Mouse (Mus musculus): ENCODE data around the gene Fktn. TPM values are rescaled to one million over a fixed set of nuclear protein-coding genes. Genes with fewer than 3 reads are reported as not detected.
"Not testable (repeated sequence)": the region's sequence is repeated elsewhere in the genome, so short reads cannot be mapped to it uniquely, and the experiment has no call there.

Fktn gene
- polyA plus RNA-seq, 1 experiment from 2014 or later = 20.8 TPM

DNA sequence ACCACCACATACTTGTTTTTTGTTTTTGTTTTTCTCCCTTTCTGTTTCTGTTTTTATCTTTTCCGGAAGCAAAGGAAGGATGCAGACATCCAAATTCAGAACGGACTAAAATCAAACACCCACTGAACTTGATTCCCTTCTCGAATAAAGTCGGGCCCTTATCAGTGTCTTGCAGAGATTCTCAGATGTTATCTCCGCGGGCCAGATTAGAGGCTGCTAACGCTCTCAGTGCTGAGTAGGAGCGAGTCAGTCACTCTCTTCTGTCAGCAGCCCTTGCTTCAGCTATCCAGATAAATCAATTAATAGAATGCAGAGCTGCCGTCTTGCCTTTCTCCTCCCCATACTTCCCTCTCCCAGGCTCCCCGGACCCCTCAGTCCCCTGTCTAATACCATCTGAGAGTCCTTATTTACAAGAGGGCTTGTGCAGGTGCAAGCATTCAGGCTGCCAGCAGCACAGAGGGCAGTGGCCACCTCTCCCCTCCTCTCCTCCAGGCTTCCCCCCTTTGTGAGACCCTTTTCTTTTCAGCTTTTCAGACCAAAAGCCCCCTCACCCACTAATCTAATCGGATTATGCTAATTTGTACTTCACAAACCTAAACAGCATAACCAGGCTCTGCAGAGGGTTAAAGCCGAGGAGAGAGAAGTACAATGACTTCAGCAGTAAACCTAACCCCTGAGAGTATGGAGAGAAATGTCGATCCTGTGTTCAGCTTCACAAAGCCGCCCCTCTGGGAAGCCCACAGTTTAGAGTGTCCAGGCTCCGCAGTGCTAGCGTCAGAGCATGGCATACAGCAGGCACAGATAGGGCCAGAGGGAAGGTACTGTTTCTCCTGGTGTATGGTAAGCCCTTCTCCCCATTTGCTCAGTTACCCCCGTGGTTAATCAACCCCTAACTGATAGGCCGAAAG lies 83.3 kb downstream of the Fktn start:
- Histone ChIP-seq H3K4me3 (peak overlapping the region; percentile 20; the same call in 1 of the 2 replicates), H3K4me1 (replicated peaks) (peaks cover 33% of the 10 kb centered on the region), H3K4me2 (peak overlapping the region; percentile 60), H3K27me3 (replicated peaks) (no peaks in the 10 kb centered on the region), H3K9ac (no peak overlapping the region), H3K36me3 (no peaks in the 10 kb centered on the region), H3K9me3 (replicated peaks) (no peaks in the 10 kb centered on the region), H3K27ac (ENCODE audit: poor library complexity, severe bottlenecking) (no peak overlapping the region)
- ATAC-seq (ENCODE audit: insufficient number of reproducible peaks, low FRiP score) = no peak
- 12% methylated on average over 18 of the region's 18 CpGs for WGBS

DNA sequence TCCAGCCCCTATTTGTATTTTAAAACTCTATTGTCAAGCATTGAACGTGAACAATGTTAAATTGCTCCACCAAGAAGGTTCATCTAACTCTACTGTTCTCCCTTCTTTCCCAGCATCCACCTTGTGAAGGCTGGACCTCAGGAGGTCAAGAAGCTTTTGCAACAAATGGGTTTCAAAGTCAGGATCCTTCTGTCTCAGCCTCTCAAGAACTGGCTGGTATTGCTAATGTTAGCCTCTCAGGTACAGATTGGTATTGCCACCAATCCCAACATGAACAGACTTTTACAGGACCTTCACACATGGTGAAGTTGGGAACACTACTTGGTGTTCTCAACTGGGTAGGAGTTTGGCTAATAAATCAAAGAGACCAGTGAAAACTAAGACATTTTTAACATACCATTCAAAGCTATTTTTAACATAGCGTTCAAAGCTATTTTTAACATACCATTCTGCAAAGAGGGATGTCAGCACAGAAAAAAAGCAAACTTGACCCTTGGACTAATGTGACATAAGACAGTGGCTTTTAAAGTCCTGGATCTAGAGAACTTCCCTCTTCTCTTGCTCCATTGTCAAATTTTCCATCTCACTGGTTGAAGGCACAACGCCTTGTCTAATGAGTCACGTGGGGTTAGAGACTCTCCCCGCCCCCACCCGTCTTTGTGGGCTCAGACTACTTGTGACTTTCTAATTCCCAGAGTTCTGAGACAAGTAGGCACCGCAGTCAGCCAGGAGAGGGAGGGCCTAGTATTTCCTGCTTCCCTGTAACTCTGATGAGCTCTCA lies 85.3 kb downstream of the Fktn start:
- Histone ChIP-seq H3K9me3 (replicated peaks) (0 out of 2 replicates have a peak, but pooled peaks cover 3% of the 10 kb centered on the region), H3K4me1 (replicated peaks) (peaks cover 30% of the 10 kb centered on the region), H3K4me2 (0 out of 2 replicates have a peak overlapping the region, but pooled peaks have one; percentile 6), H3K4me3 (no peak overlapping the region), H3K9ac (no peak overlapping the region), H3K27me3 (replicated peaks) (no peaks in the 10 kb centered on the region), H3K36me3 (no peaks in the 10 kb centered on the region), H3K27ac (ENCODE audit: poor library complexity, severe bottlenecking) (peak overlapping the region; percentile 77)
- no peak for ATAC-seq (ENCODE audit: insufficient number of reproducible peaks, low FRiP score)
- WGBS = 23% methylated on average over 7 of the region's 7 CpGs

DNA sequence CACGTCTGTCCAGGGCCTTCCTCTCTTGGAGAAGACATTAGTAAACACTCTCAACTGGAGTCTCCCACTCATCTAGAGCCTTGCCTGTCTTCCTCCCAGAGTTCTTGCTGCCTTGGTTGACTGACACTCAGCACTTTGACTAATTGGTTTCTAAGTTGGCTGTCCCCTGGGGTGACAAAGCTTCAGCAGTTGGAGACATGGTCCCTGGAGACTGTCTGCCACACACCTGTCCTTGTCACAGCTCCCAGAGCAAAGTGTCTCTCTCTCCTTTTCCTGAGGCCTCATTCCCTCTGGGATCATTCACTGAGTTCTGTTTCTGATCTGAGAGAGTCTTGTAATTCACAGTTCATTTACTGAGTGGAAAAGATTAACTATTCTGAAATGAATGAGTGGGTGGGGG lies 86.0 kb downstream of the Fktn start:
- WGBS = 11% methylated on average over 1 of the region's 1 CpGs
- ATAC-seq (ENCODE audit: insufficient number of reproducible peaks, low FRiP score) = no peak
- peak overlapping the region; percentile 77 for H3K27ac ChIP-seq (ENCODE audit: poor library complexity, severe bottlenecking)

DNA sequence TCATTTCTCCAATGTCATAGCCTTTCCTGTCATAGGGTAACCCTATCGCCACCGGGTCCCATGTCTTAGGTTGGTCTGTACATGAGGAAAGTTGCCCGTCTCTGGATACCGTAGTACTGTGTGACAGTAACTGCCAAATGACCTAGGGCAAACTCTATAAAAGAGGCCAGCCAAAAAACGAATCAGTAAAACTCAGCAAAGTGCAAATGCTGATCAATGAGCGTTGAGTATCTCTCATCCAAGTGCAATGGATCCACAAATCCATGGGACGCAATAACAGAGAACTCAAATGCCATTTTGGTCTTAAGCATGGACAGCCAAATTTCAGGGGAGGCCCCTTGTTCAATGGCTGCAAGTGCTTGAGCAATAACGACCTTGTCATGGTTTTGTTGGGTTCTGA lies 89.9 kb downstream of the Fktn start:
- not testable (repeated sequence) for H3K36me3 ChIP-seq; H3K4me3 ChIP-seq; H3K27ac ChIP-seq (ENCODE audit: poor library complexity, severe bottlenecking); H3K9ac ChIP-seq; ATAC-seq (ENCODE audit: insufficient number of reproducible peaks, low FRiP score); H3K27me3 ChIP-seq (replicated peaks); H3K4me2 ChIP-seq
- Histone ChIP-seq H3K9me3 (replicated peaks) (peaks cover 13% of the 10 kb centered on the region), H3K4me1 (replicated peaks) (peaks cover 16% of the 10 kb centered on the region)
- 90% methylated on average over 8 of the region's 8 CpGs for WGBS

More for the DNA sequence above, 86.0 kb downstream of the Fktn start:
- H3K4me2 ChIP-seq = 0 out of 2 replicates have a peak overlapping the region, but pooled peaks have one; percentile 6
- H3K27me3 ChIP-seq (replicated peaks) = no peaks in the 10 kb centered on the region
- H3K9me3 ChIP-seq (replicated peaks) = 0 out of 2 replicates have a peak, but pooled peaks cover 3% of the 10 kb centered on the region
- H3K4me3 ChIP-seq = no peak overlapping the region
- H3K36me3 ChIP-seq = no peaks in the 10 kb centered on the region
- no peak overlapping the region for H3K9ac ChIP-seq
- peaks cover 30% of the 10 kb centered on the region for H3K4me1 ChIP-seq (replicated peaks)

DNA sequence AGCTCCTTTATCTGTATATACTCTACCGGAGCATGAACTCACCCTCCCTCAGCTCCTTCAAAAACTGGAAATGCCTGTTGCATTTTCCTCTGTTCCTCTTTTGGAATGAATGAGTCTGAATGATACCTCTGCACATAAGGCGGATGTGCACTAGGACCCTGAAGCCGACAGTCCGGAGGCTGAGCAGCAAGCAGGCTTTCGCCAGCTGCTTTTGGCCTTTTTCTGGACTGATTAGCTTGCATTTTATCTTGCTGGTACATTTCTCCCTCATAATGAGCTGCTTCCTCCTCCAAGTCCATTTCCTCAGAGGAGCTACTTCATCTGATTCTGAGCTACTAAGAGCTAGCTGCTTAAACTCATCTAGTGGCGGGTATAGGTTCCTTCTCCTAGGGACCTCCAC lies 92.6 kb downstream of the Fktn start:
- H3K27me3 ChIP-seq (replicated peaks); H3K4me1 ChIP-seq (replicated peaks); ATAC-seq (ENCODE audit: insufficient number of reproducible peaks, low FRiP score); H3K4me2 ChIP-seq; H3K9ac ChIP-seq; H3K4me3 ChIP-seq; H3K36me3 ChIP-seq; H3K27ac ChIP-seq (ENCODE audit: poor library complexity, severe bottlenecking): not testable (repeated sequence)
- 63% methylated on average over 6 of the region's 6 CpGs for WGBS
- peaks cover 13% of the 10 kb centered on the region for H3K9me3 ChIP-seq (replicated peaks)

DNA sequence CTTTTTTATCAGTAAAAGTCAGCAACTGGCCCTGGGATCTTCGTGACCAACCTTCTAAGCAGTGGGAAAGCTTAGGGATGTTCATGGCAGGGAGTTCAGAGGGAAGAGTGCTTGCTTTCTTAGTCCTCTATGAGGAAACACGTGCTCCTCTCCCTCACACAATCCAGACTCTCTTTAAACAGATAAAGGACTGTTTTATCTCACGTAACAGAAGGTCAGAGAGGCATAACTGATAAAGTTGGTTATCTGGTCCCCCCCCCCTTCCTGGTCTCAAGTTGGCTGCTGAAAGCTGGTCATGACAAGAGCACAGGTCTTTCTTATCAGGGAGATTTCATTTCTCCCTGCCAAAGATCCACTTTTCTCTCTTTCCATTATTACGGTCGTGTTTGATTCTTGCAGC lies 104.5 kb downstream of the Fktn start:
- no peak overlapping the region for H3K9ac ChIP-seq
- no peaks in the 10 kb centered on the region for H3K9me3 ChIP-seq (replicated peaks)
- no peaks in the 10 kb centered on the region for H3K36me3 ChIP-seq
- no peaks in the 10 kb centered on the region; the same call in 1 of the 2 replicates for H3K27me3 ChIP-seq (replicated peaks)
- WGBS = 12% methylated on average over 5 of the region's 5 CpGs
- ATAC-seq (ENCODE audit: insufficient number of reproducible peaks, low FRiP score) = no peak
- H3K4me2 ChIP-seq = no peak overlapping the region
- H3K4me1 ChIP-seq (replicated peaks) = peaks cover 5% of the 10 kb centered on the region
- no peak overlapping the region for H3K27ac ChIP-seq (ENCODE audit: poor library complexity, severe bottlenecking)
- no peak overlapping the region for H3K4me3 ChIP-seq

DNA sequence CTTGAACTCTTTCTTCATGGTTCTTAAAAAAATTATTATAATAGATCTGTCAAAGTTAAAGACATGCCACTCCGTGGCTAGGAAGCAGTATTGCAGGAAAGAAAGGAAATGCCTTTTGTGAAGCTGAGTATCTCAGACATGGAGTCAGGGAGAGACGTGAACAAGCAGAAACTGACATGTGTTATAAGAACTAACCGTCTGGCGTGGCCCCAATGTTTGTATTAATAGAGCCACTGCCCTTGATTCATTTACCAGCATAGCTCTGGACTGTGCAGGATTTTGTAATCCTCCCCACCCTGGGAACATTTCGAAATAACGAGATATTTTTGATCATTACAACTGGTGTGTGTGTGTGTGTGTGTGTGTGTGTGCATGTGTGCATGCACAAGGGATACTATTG lies 109.9 kb downstream of the Fktn start:
- Histone ChIP-seq H3K9me3 (replicated peaks) (no peaks in the 10 kb centered on the region), H3K9ac (no peak overlapping the region), H3K4me1 (replicated peaks) (no peaks in the 10 kb centered on the region), H3K27ac (ENCODE audit: poor library complexity, severe bottlenecking) (no peak overlapping the region), H3K4me3 (no peak overlapping the region), H3K27me3 (replicated peaks) (no peaks in the 10 kb centered on the region), H3K4me2 (no peak overlapping the region), H3K36me3 (no peaks in the 10 kb centered on the region)
- WGBS = 56% methylated on average over 6 of the region's 6 CpGs
- no peak for ATAC-seq (ENCODE audit: insufficient number of reproducible peaks, low FRiP score)

DNA sequence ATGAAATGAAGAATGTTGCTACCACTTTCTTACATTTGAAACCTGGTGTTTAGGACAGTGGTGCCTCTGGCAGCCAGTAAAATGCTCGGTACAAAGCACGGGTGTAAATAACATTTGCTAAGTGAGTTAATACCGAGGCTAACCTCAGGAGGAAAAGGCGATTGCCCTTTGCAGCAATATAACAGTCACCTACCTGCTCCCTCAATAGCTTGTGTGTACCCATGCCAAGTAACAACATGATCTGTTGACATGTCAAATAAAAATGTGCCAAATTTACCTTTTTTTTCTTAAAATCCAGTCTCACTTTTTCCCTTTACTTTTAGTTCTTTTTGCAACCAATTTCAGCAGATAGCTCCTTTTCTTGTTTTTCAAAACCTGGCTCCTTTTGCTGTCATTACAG lies 111.0 kb downstream of the Fktn start:
- no peak for ATAC-seq (ENCODE audit: insufficient number of reproducible peaks, low FRiP score)
- H3K9ac ChIP-seq = no peak overlapping the region
- H3K4me1 ChIP-seq (replicated peaks) = no peaks in the 10 kb centered on the region
- H3K4me2 ChIP-seq = no peak overlapping the region
- WGBS = 62% methylated on average over 4 of the region's 4 CpGs
- H3K36me3 ChIP-seq = no peaks in the 10 kb centered on the region
- H3K27ac ChIP-seq (ENCODE audit: poor library complexity, severe bottlenecking) = no peak overlapping the region
- H3K9me3 ChIP-seq (replicated peaks) = no peaks in the 10 kb centered on the region
- no peaks in the 10 kb centered on the region for H3K27me3 ChIP-seq (replicated peaks)
- H3K4me3 ChIP-seq = no peak overlapping the region

DNA sequence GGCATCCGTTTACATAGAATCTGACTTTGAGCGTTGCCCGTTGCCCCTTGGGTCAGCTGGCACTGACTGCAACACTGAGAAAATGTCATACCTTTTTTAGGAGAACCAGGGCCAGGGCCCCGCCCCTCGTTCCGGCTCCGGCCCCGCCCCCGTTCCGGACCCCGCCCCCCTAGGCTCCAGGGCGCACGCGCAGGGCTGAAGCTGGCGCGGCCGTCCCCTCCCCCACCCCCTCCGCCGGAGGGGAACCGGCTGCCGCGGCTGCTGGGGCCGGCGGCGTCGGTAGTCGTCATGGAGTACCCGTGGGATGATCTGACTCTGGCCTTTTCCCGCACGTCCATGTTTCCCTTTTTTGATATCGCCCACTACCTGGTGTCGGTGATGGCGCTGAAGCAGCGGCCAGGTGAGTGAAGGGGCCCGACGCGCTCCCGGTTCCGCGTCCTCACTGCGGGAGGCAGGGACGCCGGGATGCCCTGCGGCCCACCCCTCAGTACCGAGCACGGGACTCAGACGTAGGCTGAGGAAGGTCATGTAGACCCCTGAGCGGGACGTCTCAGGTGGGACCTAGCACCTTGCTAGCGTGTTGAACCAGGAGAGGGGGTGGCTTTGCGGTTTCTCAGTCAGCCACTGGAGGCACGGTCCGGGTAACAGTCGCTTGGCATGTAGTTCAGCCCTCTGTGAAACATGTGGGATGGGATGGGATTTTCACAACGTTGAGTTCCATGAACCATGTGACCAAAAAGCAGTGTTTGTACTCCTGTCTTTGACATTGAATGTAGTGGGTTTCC lies 112.2 kb downstream of the Fktn start, which contains the start of gene Tmem38b:
TSS of gene Tmem38b (plus strand) at position 225 of the 785 bp plus-strand sequence.
- Histone ChIP-seq H3K4me2 (peak within 1 kb of the TSS; percentile 69), H3K27ac (ENCODE audit: poor library complexity, severe bottlenecking) (peak within 1 kb of the TSS; percentile 50), H3K4me1 (replicated peaks) (no peaks in the 10 kb centered on the region), H3K9me3 (replicated peaks) (no peaks in the 10 kb centered on the region), H3K36me3 (no peaks in the 10 kb centered on the region), H3K4me3 (peak within 1 kb of the TSS; percentile 75), H3K9ac (peak within 1 kb of the TSS; percentile 82), H3K27me3 (replicated peaks) (no peaks in the 10 kb centered on the region)
- under 1% methylated on average over 55 of the region's 55 CpGs for WGBS
- peak; percentile 89 for ATAC-seq (ENCODE audit: insufficient number of reproducible peaks, low FRiP score)

DNA sequence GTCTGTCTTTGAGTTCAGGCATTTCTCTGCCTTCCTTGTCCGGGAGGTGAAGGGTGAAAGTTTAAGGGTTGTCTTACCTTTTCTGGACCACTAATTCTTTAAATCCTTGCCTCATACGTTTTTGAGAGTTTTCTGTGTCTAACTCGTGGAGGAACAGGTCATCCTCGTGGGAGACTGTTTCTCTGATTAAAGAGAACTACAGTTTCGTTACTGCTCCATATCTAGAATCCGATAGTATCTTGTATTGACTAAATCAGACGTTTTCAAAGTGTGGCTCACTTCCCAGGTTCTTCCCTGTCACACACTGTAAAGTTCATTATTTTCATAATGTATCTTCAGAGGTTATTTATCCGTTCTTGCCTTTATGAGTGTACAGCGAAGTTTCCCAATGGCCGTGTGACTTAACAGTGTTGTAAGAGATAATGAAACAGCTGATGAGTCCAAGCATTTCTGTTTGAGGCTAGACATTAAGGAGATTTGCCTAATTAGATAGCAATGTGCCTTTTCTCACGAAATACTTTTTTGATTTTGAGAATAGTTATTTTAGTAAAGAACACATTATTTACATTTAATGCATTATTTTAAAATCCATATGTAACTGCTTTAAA lies 112.9 kb downstream of the Fktn start:
- H3K9ac ChIP-seq = peak overlapping the region; percentile 82
- H3K9me3 ChIP-seq (replicated peaks) = no peaks in the 10 kb centered on the region
- 7% methylated on average over 11 of the region's 11 CpGs for WGBS
- 0 out of 2 replicates have a peak overlapping the region, but pooled peaks have one; percentile 50 for H3K27ac ChIP-seq (ENCODE audit: poor library complexity, severe bottlenecking)
- no peaks in the 10 kb centered on the region for H3K4me1 ChIP-seq (replicated peaks)
- ATAC-seq (ENCODE audit: insufficient number of reproducible peaks, low FRiP score) = no peak
- no peaks in the 10 kb centered on the region for H3K27me3 ChIP-seq (replicated peaks)
- no peaks in the 10 kb centered on the region for H3K36me3 ChIP-seq
- peak overlapping the region; percentile 75 for H3K4me3 ChIP-seq
- peak overlapping the region; percentile 69 for H3K4me2 ChIP-seq

All from heart, embryonic 12.5 days (tissue).